Mouse (Mus musculus) C2C12 (cell line): ENCODE measurements around the gene Pnpla3.

Experiments
- CEBPB ChIP-seq: IDR thresholded peaks from one replicate; pipeline ENCODE4 v1.6.1; 2011; ENCODE audit warnings: low read depth, mild to moderate bottlenecking, control low read depth, moderate library complexity
- CTCF ChIP-seq: IDR thresholded peaks from one replicate; pipeline ENCODE4 v1.5.1; 2011; ENCODE audit not compliant: control insufficient read depth, insufficient read depth, insufficient read length
- MAX ChIP-seq: IDR thresholded peaks from one replicate; pipeline ENCODE4 v1.6.1; 2011; ENCODE audit warnings: mild to moderate bottlenecking, control low read depth
- MYOG ChIP-seq: IDR thresholded peaks from one replicate; pipeline ENCODE4 v1.6.1; 2011; ENCODE audit not compliant: control insufficient read depth, insufficient read length; ENCODE audit errors: extremely low read depth
- USF1 ChIP-seq: IDR thresholded peaks from one replicate; pipeline ENCODE4 v1.6.1; 2011; ENCODE audit warnings: low read depth, mild to moderate bottlenecking, control low read depth, moderate library complexity

DNA sequence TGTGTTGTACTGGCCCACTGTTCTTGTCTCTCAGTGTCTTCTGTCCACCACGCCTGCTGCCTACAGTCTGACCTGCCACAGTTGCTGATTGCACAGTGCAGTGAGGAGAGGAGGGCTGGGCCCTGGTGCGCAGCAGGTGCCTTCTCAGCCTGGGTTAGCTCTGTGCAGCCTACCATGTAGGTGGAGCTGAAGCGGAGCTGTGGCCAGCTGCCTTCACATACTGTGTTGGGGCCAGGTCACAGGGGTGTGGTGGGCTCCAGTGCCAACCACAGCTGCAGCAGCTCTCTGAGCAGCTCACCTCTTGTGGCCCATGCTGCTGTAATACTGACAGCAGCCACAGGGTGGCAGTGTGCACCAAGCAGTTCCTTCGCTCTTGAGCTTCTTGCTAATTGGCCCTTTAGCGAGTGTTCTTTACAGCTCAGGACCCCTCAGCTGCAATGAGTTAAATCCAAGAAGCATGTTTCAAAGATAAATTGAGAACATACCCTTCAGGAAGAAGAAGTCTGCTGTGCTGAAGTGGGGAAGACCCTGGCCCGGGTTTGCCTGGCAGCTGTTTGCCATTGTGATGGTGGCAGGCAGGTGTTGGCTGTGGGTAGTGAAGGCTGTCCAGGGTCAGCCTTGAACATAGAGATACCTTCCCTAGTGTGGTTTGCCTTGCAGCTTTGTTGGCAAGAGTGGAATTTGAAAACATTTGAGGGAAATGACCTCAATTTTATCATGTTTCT, 44.6 kb downstream of the Pnpla3 start:
- peak; percentile 99 for TF ChIP-seq CTCF
- no peak for TF ChIP-seq USF1
- peak; percentile 28 for TF ChIP-seq MAX
- no peak for TF ChIP-seq MYOG
- no peak for TF ChIP-seq CEBPB
